Mouse (Mus musculus) bone marrow macrophage, adult 2 months (primary cell): ENCODE measurements around the gene Als2.

Source experiments
- CTCF ChIP-seq: IDR thresholded peaks from 2 replicates; pipeline ENCODE4 v1.5.1; 2012; ENCODE audit warnings: low read depth, mild to moderate bottlenecking, low read length, moderate library complexity
- POLR2A ChIP-seq: IDR thresholded peaks from 2 replicates; pipeline ENCODE4 v1.6.1; 2012; ENCODE audit warnings: mild to moderate bottlenecking, low read depth, low read length, borderline replicate concordance

DNA sequence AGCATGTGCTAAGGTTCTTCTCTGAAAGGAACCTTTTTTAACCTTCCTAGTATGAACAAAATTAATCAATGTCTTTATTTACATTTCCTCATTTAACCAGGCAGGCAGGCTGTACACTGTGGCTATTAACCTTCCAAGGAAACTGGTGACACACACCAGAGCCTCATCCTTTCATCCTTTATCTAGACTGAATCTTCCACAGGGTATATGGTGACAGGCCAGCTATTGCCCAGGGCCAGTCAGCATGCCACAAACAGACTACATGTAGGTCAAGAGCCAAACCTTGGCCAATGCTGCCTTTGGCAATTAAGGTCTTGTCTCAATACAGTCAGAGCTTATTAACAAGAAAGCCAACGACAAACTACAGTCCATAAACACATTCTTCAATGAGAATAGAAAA is 35.5 kb downstream of the Als2 start:
- TF ChIP-seq POLR2A (no peak), CTCF (no peak)
